Mouse (Mus musculus) neural tube, embryonic 13.5 days (tissue): Measurements from ENCODE around the gene Gm20388. TPM values are rescaled to one million over a fixed set of nuclear protein-coding genes. Genes with fewer than 3 reads are reported as not detected.

Experiments used
- ATAC-seq: fragments of 200-750 bp; cut with Nextera tagmentation; 2 replicates; pipeline ENCODE4 v1.8.0; 2017; ENCODE audit warnings: low read depth, mild to moderate bottlenecking, moderate TSS enrichment, moderate library complexity
- H3K27ac ChIP-seq: fragments of 300-500 bp; sonication (generic); replicated peaks from 2 replicates; pipeline ENCODE4 v1.5.1; 2015; ENCODE audit warnings: moderate library complexity, mild to moderate bottlenecking, inconsistent platforms
- H3K27me3 ChIP-seq: fragments of 300-500 bp; sonication (generic); 2 replicates; pipeline ENCODE4 v1.6.1; 2015; ENCODE audit warnings: mild to moderate bottlenecking, inconsistent platforms
- H3K36me3 ChIP-seq: fragments of 300-500 bp; sonication (generic); 2 replicates; pipeline ENCODE4 v1.6.1; 2015; ENCODE audit warnings: mild to moderate bottlenecking, inconsistent platforms
- H3K4me1 ChIP-seq: fragments of 300-500 bp; sonication (generic); replicated peaks from 2 replicates; pipeline ENCODE4 v1.6.1; 2015; ENCODE audit warnings: inconsistent platforms
- H3K4me2 ChIP-seq: fragments of 300-500 bp; sonication (generic); 2 replicates; pipeline ENCODE4 v1.6.1; 2015; ENCODE audit warnings: inconsistent platforms, mild to moderate bottlenecking, moderate library complexity
- H3K4me3 ChIP-seq: fragments of 300-500 bp; sonication (generic); 2 replicates; pipeline ENCODE4 v1.5.1; 2015; ENCODE audit warnings: mild to moderate bottlenecking, inconsistent platforms
- H3K9ac ChIP-seq: fragments of 300-500 bp; sonication (generic); 2 replicates; pipeline ENCODE4 v1.6.1; 2015; ENCODE audit warnings: moderate library complexity, mild to moderate bottlenecking, inconsistent platforms
- H3K9me3 ChIP-seq: fragments of 300-500 bp; sonication (generic); 2 replicates; pipeline ENCODE4 v1.6.1; 2016; ENCODE audit warnings: inconsistent platforms
- WGBS: fragments of 180-500 bp; shearing (Covaris S2); methylation state at CpG from one replicate; pipeline ENCODE4 v1.1.7; 2015; 5-methylcytosine and 5-hydroxymethylcytosine counted together
- polyA plus RNA-seq: library from polyadenylated mRNA; unstranded; fragments of >200 nt; fragmentation: Nextera tagmentation; extraction: Ambion mirVana; gene quantifications from 2 replicates; pipeline ENCODE4 v1.2.1, GENCODE M21; 2015

Gene Gm20388
- polyA plus RNA-seq, 1 experiment from 2014 or later = 0.27 TPM

DNA sequence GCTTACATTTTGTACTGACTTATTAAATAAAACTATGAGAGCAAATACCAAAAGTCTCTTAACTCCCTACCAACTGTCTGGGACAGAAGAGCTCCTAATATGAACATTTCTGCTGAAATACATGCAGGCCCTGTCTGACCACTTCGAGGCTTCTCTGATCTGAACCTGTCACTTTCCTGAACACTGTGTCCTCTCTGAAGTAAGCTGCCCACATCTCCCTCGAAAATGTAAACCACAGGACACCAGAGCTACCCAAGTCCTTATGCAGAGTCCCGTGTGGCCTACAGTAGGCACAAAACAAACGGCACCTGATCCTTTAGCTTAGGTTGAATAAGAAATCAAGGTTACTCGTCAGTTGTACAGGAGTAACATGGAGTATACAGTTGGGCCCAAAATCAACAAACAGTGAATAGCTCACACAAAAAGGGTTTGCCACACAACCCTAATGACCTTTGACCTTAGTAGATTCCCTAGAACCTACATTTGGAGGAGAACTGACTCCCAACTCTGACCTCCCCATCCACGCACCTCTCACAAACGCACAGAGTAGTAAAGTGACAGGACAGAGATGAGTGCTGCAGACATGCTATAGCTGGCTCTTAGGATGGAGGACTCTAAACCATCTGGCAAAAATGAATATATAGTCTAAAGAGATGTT is 3120.8 kb downstream of the Gm20388 start:
- Histone ChIP-seq H3K4me1 (peaks cover 36% of the 10 kb centered on the region), H3K27ac (no peak overlapping the region), H3K27me3 (no peaks in the 10 kb centered on the region), H3K36me3 (no peaks in the 10 kb centered on the region), H3K9me3 (no peaks in the 10 kb centered on the region), H3K4me3 (no peak overlapping the region), H3K9ac (no peak overlapping the region), H3K4me2 (no peak overlapping the region)
- 88% methylated on average over 7 of the region's 7 CpGs for WGBS
- no peak for ATAC-seq

DNA sequence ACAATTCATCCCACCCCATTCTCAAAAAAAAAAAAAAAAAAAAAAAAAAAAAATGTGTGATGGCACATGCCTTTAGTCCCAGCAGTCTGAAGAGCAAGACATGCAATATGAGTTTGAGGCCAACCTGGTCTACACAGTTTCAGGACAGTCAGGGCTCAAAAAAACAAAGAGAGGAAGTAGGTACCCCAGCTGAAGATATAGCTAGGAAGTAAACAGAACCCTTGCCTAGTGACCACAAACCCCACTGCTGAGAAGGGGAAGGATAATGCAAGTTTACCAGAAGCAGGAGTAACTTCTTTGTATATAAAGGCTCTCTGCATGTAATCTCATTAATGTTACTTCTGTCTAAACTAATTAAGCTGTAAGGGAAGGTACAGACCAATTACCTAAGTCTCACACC is 3122.1 kb downstream of the Gm20388 start:
- no peak overlapping the region for H3K4me3 ChIP-seq
- no peak for ATAC-seq
- H3K9me3 ChIP-seq = no peaks in the 10 kb centered on the region
- no peak overlapping the region for H3K4me2 ChIP-seq
- H3K27ac ChIP-seq = no peak overlapping the region
- H3K27me3 ChIP-seq = no peaks in the 10 kb centered on the region
- H3K4me1 ChIP-seq = peaks cover 44% of the 10 kb centered on the region
- H3K9ac ChIP-seq = no peak overlapping the region
- no peaks in the 10 kb centered on the region for H3K36me3 ChIP-seq

DNA sequence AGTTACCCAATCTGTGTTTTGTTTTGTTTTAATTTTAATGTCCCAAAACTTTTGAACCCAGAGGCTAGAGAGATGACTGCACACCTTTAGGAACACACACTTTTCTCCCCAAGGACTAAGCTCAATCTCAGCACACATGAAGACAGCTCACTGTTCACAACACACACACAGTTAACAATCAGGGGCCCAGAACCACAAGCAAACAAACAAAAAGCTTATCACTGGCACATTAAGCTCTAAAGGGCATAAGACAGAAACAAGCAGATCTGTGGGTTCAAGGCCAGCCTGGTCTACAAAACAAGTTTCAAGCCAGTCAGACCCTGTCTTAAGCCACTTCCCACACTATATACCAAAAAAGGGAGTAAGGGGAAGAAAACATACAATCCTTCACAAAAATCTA is 3122.8 kb downstream of the Gm20388 start:
- Histone ChIP-seq H3K36me3 (no peaks in the 10 kb centered on the region), H3K27ac (no peak overlapping the region), H3K4me2 (no peak overlapping the region), H3K9ac (no peak overlapping the region), H3K4me3 (no peak overlapping the region), H3K9me3 (no peaks in the 10 kb centered on the region), H3K4me1 (peaks cover 46% of the 10 kb centered on the region), H3K27me3 (no peaks in the 10 kb centered on the region)
- ATAC-seq = no peak

DNA sequence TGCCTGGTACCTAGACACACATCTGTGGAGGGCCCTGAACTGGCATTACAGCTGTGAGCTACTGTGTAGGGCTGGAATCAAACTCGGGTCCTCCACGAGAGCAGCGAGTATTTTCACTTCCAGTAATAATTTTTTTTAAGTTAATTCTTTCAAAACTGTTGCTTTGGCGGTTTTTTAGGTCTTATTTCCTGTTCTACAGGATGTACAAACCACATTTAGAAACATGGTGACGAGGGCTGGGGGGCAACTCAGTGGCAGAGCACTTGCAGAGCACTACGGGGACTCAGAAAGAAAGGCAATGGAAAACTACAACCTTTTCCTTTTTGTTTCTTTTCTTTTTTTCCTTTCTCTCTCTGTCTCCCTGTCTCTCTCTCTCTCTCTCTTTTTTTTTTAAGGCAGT is 3123.5 kb downstream of the Gm20388 start:
- Histone ChIP-seq H3K4me2 (no peak overlapping the region), H3K36me3 (no peaks in the 10 kb centered on the region), H3K27ac (no peak overlapping the region), H3K4me3 (no peak overlapping the region), H3K9ac (no peak overlapping the region), H3K4me1 (peaks cover 54% of the 10 kb centered on the region), H3K27me3 (no peaks in the 10 kb centered on the region), H3K9me3 (no peaks in the 10 kb centered on the region)
- ATAC-seq = no peak
- 86% methylated on average over 6 of the region's 6 CpGs for WGBS

DNA sequence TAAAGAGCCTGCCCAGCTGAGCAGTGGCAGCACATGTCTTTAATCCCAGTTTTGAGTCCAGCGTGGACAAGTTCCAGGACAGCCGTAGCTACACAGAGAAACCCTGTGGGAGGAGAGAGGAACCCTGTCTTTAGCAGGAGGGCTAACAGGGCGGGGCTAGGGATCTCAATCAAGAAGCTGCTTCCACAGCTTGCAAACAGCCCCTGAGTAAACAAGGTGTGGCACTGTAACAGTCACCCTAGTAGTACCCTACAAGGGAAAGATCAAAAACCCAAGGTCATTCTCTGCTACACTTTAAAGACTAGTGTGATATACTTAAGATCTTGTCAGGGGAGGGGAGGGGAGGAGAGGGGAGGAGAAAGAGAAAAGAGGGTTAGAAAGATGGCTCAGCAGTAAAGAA is 3126.3 kb downstream of the Gm20388 start:
- no peak overlapping the region for H3K4me3 ChIP-seq
- no peak for ATAC-seq
- H3K27ac ChIP-seq = no peak overlapping the region
- no peaks in the 10 kb centered on the region for H3K36me3 ChIP-seq
- H3K4me2 ChIP-seq = no peak overlapping the region
- H3K4me1 ChIP-seq = peaks cover 63% of the 10 kb centered on the region
- H3K27me3 ChIP-seq = no peaks in the 10 kb centered on the region
- H3K9me3 ChIP-seq = no peaks in the 10 kb centered on the region
- 67% methylated on average over 3 of the region's 3 CpGs for WGBS
- H3K9ac ChIP-seq = no peak overlapping the region

DNA sequence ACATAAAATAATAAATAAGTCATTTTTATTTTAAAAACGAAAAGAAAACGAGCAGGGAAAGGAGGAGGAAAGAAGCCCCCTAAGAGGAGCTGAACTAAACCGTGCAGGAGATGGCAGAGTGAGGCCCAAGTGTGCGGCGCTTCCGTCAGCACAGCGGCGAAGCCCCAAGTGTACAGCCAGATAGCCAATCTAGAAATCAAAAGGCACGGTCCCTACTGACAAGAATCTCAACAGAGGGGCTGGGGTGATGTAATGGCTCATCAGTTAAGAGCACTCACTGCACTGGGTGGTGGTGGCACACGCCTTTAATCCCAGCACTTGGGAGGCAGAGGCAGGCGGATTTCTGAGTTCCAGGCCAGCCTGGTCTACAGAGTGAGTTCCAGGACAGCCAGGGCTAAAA is 3126.8 kb downstream of the Gm20388 start:
- no peak overlapping the region for H3K4me2 ChIP-seq
- no peak overlapping the region for H3K4me3 ChIP-seq
- no peaks in the 10 kb centered on the region for H3K27me3 ChIP-seq
- H3K9me3 ChIP-seq = no peaks in the 10 kb centered on the region
- H3K36me3 ChIP-seq = no peaks in the 10 kb centered on the region
- H3K27ac ChIP-seq = no peak overlapping the region
- no peak overlapping the region for H3K9ac ChIP-seq
- no peak for ATAC-seq
- H3K4me1 ChIP-seq = peaks cover 58% of the 10 kb centered on the region
- WGBS = 87% methylated on average over 11 of the region's 11 CpGs

DNA sequence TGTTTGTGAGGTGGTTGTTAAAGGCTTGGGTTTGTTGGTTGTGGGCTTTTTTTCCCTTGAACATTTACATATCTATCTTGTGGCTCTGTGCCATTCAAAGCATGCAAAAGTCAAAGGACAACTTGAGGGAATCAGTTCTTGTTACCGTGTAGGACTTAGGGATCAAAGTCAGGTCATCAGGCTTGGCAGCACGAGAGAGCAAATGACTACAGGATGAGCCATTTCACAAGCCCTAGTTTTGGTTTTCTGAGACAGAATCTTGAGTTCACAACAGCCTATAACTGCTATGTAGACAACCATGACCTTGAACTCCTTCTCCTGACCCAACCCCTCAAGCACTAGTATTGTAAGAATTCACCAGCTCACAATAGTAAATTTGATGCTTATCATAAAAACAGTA is 3127.7 kb downstream of the Gm20388 start:
- 69% methylated on average over 2 of the region's 2 CpGs for WGBS
- Histone ChIP-seq H3K4me1 (peaks cover 58% of the 10 kb centered on the region), H3K27me3 (no peaks in the 10 kb centered on the region), H3K9ac (no peak overlapping the region), H3K4me2 (no peak overlapping the region), H3K4me3 (no peak overlapping the region), H3K27ac (no peak overlapping the region), H3K9me3 (no peaks in the 10 kb centered on the region), H3K36me3 (no peaks in the 10 kb centered on the region)
- no peak for ATAC-seq

DNA sequence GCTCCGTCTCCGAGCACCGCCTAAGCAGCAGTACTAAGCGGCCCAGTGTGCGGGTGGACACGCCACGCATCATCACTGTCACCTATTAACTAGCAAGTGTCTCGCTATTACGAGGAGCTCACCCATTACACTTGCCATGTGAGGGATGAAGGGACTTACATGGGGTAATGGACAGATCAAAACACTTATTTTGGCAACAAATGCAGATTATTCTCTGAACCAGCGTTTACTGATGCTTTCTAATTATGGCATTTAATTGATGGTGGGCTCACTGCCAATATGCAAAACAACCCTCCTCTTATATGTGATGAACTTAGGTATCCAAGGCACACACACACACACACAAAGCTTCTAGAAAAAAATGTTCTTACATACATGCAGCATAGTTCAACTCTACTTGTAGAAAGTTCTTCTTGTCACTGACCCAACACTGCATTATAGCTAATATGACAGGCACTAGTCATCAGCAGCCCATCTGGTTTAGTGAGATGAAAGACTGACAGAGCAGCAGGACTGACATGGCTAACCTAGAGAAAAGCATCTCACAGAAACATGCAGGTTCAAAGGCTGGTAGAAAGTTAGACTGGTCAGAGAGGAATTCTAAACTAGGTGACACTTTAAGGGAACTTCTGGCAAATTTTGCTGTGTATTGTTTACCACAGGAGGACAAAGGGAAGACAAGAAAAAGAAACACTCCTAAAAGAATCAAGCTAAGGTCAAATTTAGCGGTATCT is 3128.9 kb downstream of the Gm20388 start:
- Histone ChIP-seq H3K4me1 (peaks cover 60% of the 10 kb centered on the region), H3K9me3 (no peaks in the 10 kb centered on the region), H3K27me3 (no peaks in the 10 kb centered on the region), H3K27ac (peak overlapping the region; percentile 96), H3K9ac (peak overlapping the region; percentile 100), H3K4me3 (peak overlapping the region; percentile 100), H3K4me2 (peak overlapping the region; percentile 76), H3K36me3 (0 out of 2 replicates have a peak, but pooled peaks cover 3% of the 10 kb centered on the region)
- ATAC-seq = no peak
- 21% methylated on average over 11 of the region's 11 CpGs for WGBS

DNA sequence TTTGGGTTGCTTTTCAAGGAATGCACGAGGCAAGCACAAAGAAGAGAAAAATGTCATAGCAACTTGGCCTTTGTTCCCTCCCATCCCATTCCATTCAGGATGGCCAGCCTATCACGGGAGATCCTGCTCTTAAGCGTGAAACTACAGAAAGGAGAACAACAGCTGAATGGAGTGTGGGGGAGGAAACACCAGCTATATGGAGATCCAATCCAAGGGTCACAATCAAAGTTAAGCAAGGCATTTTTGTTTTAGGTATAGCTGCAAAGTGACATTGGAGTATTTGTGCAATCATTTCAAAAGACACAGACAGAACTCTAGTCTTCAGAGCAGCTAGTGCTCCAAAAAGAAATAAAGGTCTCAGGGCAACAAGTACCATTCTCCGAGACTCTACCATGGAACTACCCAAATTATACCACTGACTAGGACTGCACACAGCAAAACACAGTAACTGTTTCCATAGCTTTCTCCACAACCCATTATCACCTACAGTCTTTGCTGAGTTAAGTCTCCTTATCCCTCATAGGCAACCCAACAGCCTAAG is 3129.5 kb downstream of the Gm20388 start:
- Histone ChIP-seq H3K4me3 (peak overlapping the region; percentile 100), H3K9me3 (no peaks in the 10 kb centered on the region), H3K9ac (peak overlapping the region; percentile 100), H3K4me2 (peak overlapping the region; percentile 76), H3K27ac (peak overlapping the region; percentile 96), H3K4me1 (peaks cover 60% of the 10 kb centered on the region), H3K27me3 (no peaks in the 10 kb centered on the region), H3K36me3 (peaks cover 5% of the 10 kb centered on the region; the same call in 1 of the 2 replicates)
- ATAC-seq = no peak
- WGBS = 9% methylated on average over 4 of the region's 4 CpGs

DNA sequence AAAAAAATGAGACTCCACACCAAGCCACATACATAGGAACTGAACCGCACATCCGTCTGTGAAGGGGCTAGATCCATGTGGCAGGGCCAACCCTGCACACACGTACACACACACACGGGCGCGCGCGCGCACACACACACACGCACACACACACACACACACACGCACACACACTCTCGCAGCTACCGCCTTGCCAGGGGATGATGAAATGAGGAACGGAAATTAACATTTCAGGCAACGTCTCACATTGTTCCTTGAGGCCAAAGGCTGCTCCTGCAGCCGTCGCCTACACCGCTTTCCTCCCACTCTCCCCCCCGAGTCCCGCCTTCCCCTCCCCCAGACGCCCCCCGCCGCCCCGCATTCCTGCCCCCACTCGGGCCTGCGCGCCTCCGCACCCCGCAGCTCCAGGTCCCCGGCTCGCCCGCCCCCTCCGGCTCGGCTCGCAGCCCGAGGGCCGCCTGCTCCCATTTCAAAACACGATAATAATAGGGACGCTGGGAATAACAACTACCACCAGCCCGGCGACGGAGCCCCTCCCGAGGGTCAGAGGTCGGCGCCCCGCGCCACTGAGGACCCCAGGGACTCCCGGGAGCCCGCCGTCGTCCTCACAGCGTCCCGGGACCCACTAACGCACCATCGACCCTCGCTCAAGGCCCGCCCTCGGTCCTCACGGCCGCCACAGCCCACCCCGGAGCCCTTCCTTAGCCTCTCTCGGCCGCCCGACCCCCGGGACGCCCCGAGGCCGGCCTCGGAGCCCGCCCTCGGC is 3130.6 kb downstream of the Gm20388 start:
- H3K4me2 ChIP-seq = peak overlapping the region; percentile 76
- peaks cover 15% of the 10 kb centered on the region for H3K36me3 ChIP-seq
- H3K4me3 ChIP-seq = peak overlapping the region; percentile 100
- H3K9me3 ChIP-seq = no peaks in the 10 kb centered on the region
- H3K27ac ChIP-seq = peak overlapping the region; percentile 96
- WGBS = under 1% methylated on average over 63 of the region's 71 CpGs
- H3K27me3 ChIP-seq = no peaks in the 10 kb centered on the region
- peak overlapping the region; percentile 100 for H3K9ac ChIP-seq
- H3K4me1 ChIP-seq = peaks cover 53% of the 10 kb centered on the region
- peak; percentile 15 for ATAC-seq

DNA sequence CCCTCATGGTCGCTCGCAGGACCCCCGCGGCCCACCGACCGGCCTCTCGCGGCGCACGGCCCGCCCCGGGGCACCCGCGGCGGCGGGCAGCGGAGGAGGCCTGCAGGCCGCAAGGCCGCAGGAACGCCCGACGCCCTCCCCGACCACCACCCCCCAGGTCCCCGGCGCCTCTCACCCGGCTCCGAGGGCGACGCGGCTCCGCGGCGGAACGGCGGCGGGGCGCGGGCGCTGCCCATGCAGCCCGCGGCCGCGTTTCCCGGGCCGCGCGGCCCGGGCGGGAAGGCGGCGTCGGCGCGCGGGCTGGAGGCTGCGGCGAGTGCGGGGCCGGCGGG is 3131.1 kb downstream of the Gm20388 start:
- H3K36me3 ChIP-seq = peaks cover 15% of the 10 kb centered on the region
- peak overlapping the region; percentile 100 for H3K4me3 ChIP-seq
- peak overlapping the region; percentile 100 for H3K9ac ChIP-seq
- WGBS = 0% methylated on average over 47 of the region's 60 CpGs
- no peaks in the 10 kb centered on the region for H3K27me3 ChIP-seq
- peak overlapping the region; percentile 96 for H3K27ac ChIP-seq
- H3K4me1 ChIP-seq = peaks cover 50% of the 10 kb centered on the region
- no peak; the same call in 1 of the 2 replicates for ATAC-seq
- peak overlapping the region; percentile 76 for H3K4me2 ChIP-seq
- H3K9me3 ChIP-seq = no peaks in the 10 kb centered on the region
